Mouse (Mus musculus) megakaryocyte, embryonic 14.5 days (primary cell): ENCODE measurements at regions not wholly inside any gene's neighbourhood (a gene's known extent, or its start where the extent isn't known, plus 50 kb on each side); places are given as distances from the start of the nearest gene placed in this dataset.

Experiments
- H3K27me3 ChIP-seq: replicated peaks from 2 replicates; pipeline ENCODE3; 2012; ENCODE audit warnings: inconsistent platforms
- H3K36me3 ChIP-seq: replicated peaks from 2 replicates; pipeline ENCODE3; 2012; ENCODE audit warnings: low read length, inconsistent platforms, mixed read lengths
- H3K4me1 ChIP-seq: 2 replicates; pipeline ENCODE4 v1.6.1; 2012; ENCODE audit warnings: inconsistent platforms
- H3K4me3 ChIP-seq: replicated peaks from 2 replicates; pipeline ENCODE3; 2012; ENCODE audit warnings: moderate library complexity, mild to moderate bottlenecking, inconsistent platforms
- H3K9me3 ChIP-seq: 2 replicates; pipeline ENCODE4 v1.6.1; 2012; ENCODE audit warnings: inconsistent platforms
- FLI1 ChIP-seq: IDR thresholded peaks from 2 replicates; pipeline ENCODE4 v1.6.1; 2012; ENCODE audit warnings: low read length, inconsistent platforms, mixed read lengths
- GATA1 ChIP-seq: IDR thresholded peaks from 3 replicates; pipeline ENCODE4 v1.6.1; 2012; ENCODE audit warnings: mixed read lengths, low read length, inconsistent platforms, borderline replicate concordance

GRCm38 (mm10) chr13:5435131-5435530 lies 426.2 kb upstream of the Klf6 start:
- Histone ChIP-seq H3K4me1 (peaks cover 14% of the 10 kb centered on the region; the same call in 1 of the 2 replicates), H3K4me3 (no peak overlapping the region), H3K36me3 (no peaks in the 10 kb centered on the region), H3K9me3 (0 out of 2 replicates have a peak, but pooled peaks cover 5% of the 10 kb centered on the region), H3K27me3 (no peaks in the 10 kb centered on the region)
- TF ChIP-seq FLI1 (no peak), GATA1 (no peak)

GRCm38 (mm10) chr13:5436191-5436590 lies 425.1 kb upstream of the Klf6 start:
- no peak overlapping the region for H3K4me3 ChIP-seq
- no peaks in the 10 kb centered on the region for H3K36me3 ChIP-seq
- peaks cover 14% of the 10 kb centered on the region; the same call in 1 of the 2 replicates for H3K4me1 ChIP-seq
- H3K27me3 ChIP-seq, result no peaks in the 10 kb centered on the region
- TF ChIP-seq GATA1 (no peak), FLI1 (no peak)
- 0 out of 2 replicates have a peak, but pooled peaks cover 5% of the 10 kb centered on the region for H3K9me3 ChIP-seq

- no peaks in the 10 kb centered on the region for H3K9me3 ChIP-seq
- no peaks in the 10 kb centered on the region for H3K27me3 ChIP-seq
- TF ChIP-seq FLI1, result no peak
- no peaks in the 10 kb centered on the region for H3K36me3 ChIP-seq
- H3K4me1 ChIP-seq, result peaks cover 5% of the 10 kb centered on the region; the same call in 1 of the 2 replicates
- no peak overlapping the region for H3K4me3 ChIP-seq
Measured at GRCm38 (mm10) chr13:5440454-5440853, 420.8 kb upstream of the Klf6 start.

- Histone ChIP-seq H3K36me3 (no peaks in the 10 kb centered on the region), H3K4me3 (no peak overlapping the region), H3K4me1 (peaks cover 5% of the 10 kb centered on the region; the same call in 1 of the 2 replicates), H3K27me3 (no peaks in the 10 kb centered on the region), H3K9me3 (no peaks in the 10 kb centered on the region)
- TF ChIP-seq FLI1 (no peak), GATA1 (no peak)
Measured at GRCm38 (mm10) chr13:5444759-5445478, 416.4 kb upstream of the Klf6 start.

GRCm38 (mm10) chr13:5448601-5449000 lies 412.7 kb upstream of the Klf6 start:
- H3K9me3 ChIP-seq, result no peaks in the 10 kb centered on the region
- H3K27me3 ChIP-seq, result no peaks in the 10 kb centered on the region
- TF ChIP-seq FLI1 (no peak), GATA1 (no peak)
- H3K4me3 ChIP-seq, result no peak overlapping the region
- peaks cover 5% of the 10 kb centered on the region; the same call in 1 of the 2 replicates for H3K4me1 ChIP-seq
- no peaks in the 10 kb centered on the region for H3K36me3 ChIP-seq

- H3K36me3 ChIP-seq, result no peaks in the 10 kb centered on the region
- H3K9me3 ChIP-seq, result no peaks in the 10 kb centered on the region
- H3K27me3 ChIP-seq, result no peaks in the 10 kb centered on the region
- H3K4me3 ChIP-seq, result no peak overlapping the region
- TF ChIP-seq FLI1 (no peak), GATA1 (no peak)
- H3K4me1 ChIP-seq, result no peaks in the 10 kb centered on the region
Measured at GRCm38 (mm10) chr13:5480779-5481178, 380.5 kb upstream of the Klf6 start.

- H3K27me3 ChIP-seq, result no peaks in the 10 kb centered on the region
- no peaks in the 10 kb centered on the region for H3K9me3 ChIP-seq
- no peaks in the 10 kb centered on the region for H3K36me3 ChIP-seq
- H3K4me1 ChIP-seq, result no peaks in the 10 kb centered on the region
- no peak overlapping the region for H3K4me3 ChIP-seq
- TF ChIP-seq GATA1 (no peak), FLI1 (no peak)
Measured at GRCm38 (mm10) chr13:5492266-5492665, 369.0 kb upstream of the Klf6 start.

- H3K36me3 ChIP-seq, result no peaks in the 10 kb centered on the region
- H3K4me1 ChIP-seq, result no peaks in the 10 kb centered on the region
- H3K4me3 ChIP-seq, result no peak overlapping the region
- no peaks in the 10 kb centered on the region for H3K9me3 ChIP-seq
- no peaks in the 10 kb centered on the region for H3K27me3 ChIP-seq
- TF ChIP-seq GATA1 (no peak), FLI1 (no peak)
Measured at GRCm38 (mm10) chr13:5497535-5497934, 363.7 kb upstream of the Klf6 start.

GRCm38 (mm10) chr13:5511784-5512183 lies 349.5 kb upstream of the Klf6 start:
- peaks cover 6% of the 10 kb centered on the region; the same call in 1 of the 2 replicates for H3K4me1 ChIP-seq
- no peak overlapping the region for H3K4me3 ChIP-seq
- H3K9me3 ChIP-seq, result no peaks in the 10 kb centered on the region
- no peaks in the 10 kb centered on the region for H3K27me3 ChIP-seq
- TF ChIP-seq FLI1, result no peak
- no peak for TF ChIP-seq GATA1
- no peaks in the 10 kb centered on the region for H3K36me3 ChIP-seq

GRCm38 (mm10) chr13:5515552-5515951 lies 345.7 kb upstream of the Klf6 start:
- Histone ChIP-seq H3K27me3 (no peaks in the 10 kb centered on the region), H3K4me1 (peaks cover 15% of the 10 kb centered on the region), H3K9me3 (no peaks in the 10 kb centered on the region), H3K36me3 (no peaks in the 10 kb centered on the region), H3K4me3 (no peak overlapping the region)
- TF ChIP-seq FLI1 (no peak), GATA1 (no peak)
